Mouse (Mus musculus) inflammation-experienced regulatory T-cells (primary cell): ENCODE results near the gene Gpr173. TPM values are rescaled to one million over a fixed set of nuclear protein-coding genes. Genes with fewer than 3 reads are reported as not detected.

Experiments used
- polyA plus RNA-seq, 2 experiments: library from polyadenylated mRNA; unstranded; fragments of 100-300 nt; shearing (Covaris generic); gene quantifications; one replicate each; pipeline ENCODE4 v1.2.1; 2017

Gpr173 gene
- polyA plus RNA-seq = not detected

DNA sequence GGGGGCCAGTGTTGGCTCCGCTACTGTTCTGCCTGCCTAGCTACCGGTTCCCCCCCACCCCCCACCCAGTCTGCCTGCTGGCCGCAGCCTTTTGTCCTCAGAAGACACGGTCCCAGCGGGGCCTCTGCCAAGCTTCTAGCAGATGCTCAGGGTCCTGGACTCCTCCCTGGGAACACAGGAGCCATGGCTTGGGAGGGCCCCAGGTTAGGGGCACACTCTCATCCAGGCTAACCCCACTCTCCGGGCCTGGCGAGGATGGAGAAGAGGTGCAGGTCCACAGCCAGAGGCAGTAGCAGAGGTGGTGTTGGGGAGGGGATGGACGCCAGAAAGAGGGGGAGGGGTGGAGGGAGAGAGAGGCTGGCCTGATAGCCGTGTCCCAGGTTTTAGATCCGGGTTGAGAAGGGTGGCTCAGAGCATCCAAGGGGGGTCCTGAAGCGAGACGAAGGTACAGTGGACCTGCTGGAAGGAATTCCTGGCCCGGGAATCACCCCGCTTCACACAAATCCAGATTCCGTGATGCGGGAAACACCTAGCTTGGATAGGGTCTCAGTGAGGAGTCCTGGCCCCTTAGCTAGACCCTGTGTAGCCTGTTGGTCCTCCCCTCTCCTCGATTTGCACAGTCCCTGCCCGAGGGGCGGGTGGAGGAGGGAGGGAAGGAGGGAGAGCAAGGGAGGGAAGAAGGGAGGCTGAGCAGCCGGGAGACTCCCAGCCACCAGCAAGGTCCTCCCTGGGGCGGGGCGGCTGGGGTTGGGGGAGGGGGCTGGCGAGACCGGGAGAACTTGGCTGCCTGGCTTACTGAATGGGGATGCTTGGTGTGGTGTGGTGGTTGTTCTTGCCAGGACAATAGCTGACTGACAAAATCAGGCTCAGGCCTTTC, at the start of gene Gpr173:
Gene Gpr173, minus strand, starts transcription at position 308 of the 877 bp plus-strand sequence.

DNA sequence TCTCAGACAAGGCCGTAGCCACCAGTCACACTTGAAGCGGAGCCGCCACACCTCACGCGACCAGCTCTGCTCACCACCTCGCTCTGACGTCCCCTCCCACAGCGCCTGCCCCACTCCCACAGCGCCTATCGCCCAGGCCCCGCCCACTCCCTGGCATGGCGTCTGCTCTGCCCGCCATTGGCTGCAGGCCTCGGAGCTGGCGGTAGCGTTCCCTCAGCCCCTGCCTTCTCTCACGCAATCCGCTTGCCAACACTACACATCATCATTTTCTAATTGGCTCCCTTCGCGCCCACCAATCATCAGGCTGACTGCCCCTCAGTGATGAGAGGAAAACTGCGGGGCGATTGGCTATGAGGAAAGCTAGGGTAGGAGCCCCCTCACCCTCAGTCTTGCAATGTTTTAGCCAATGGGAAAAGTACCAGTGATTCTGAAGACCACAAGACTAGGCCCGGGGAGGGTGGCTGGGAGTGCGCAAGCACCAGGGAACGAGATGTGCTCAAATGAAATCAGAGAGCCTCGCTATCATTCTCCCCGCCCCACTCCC, 26.1 kb downstream of the Gpr173 start, which contains the start of gene Tspyl2:
Gene Tspyl2, minus strand, starts transcription at position 68 of the 544 bp plus-strand sequence.

DNA sequence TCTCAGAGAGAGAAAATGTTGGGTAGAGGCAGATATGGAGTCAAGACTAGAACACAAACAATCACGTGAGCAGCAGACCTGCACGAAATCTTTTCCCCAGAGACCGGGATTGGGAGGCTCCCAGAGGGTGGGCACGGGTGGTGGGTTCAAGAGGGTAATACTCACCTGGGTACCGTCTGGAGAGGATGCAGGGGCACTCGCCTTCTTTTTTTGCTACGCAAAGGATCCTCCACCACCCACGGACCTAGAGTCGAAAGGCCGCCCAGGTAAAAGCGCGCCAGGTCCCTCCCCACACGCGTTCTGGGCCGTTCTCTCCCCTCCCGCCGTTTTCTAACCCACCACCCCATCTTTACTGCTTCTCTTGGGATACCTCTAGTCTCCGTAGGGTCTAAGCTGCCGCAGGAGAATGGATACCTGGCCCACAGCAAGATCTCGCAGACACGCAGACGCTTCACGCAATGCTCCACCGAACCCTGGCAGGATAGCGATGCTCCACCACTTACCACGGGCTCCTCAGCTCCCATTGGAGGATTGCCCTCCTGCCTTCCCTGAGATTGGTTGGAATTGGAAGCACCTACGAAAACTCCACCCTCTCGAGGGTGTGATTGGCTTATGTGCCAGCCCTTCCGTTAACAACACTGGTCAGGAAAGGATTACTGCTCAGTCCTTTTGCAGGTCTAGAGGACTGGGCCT, 41.4 kb downstream of the Gpr173 start, which contains the start of gene Kantr:
Gene Kantr, minus strand, starts transcription at position 500 of the 693 bp plus-strand sequence.

Other genes starting within 250 kb of the Gpr173 start
- gene Iqsec2, start 224.4 kb downstream of the Gpr173 start, polyA plus RNA-seq = under 1 TPM in 1 of 2 experiments, not detected in 1; 0.39 TPM
- gene Kdm5c, start 135.7 kb downstream of the Gpr173 start, polyA plus RNA-seq = 10 to 100 TPM; 38.0 to 50.1 TPM
- 10 to 100 TPM; 17.8 to 30.0 TPM for gene Kantr, start 41.2 kb downstream of the Gpr173 start, polyA plus RNA-seq
- gene Tspyl2, start 26.3 kb downstream of the Gpr173 start, polyA plus RNA-seq = 10 to 100 TPM; 35.6 to 46.6 TPM
- gene Cldn34a, start 194.6 kb upstream of the Gpr173 start, polyA plus RNA-seq = not detected